Mouse (Mus musculus): ENCODE data around the gene Nlk. TPM values are rescaled to one million over a fixed set of nuclear protein-coding genes. Genes with fewer than 3 reads are reported as not detected.

Nlk gene
- polyA plus RNA-seq, 1 experiment, result 5.0 TPM

- H3K27me3 ChIP-seq (ENCODE audit: control insufficient read depth, insufficient read depth, insufficient read length), result peaks cover 20% of the 10 kb centered on the region
- no peak overlapping the region for H3K4me2 ChIP-seq (ENCODE audit: low read depth)
These were observed 20.5 kb upstream of the Nlk start for GRCm38 (mm10) chr11:78717655-78718054.

GRCm38 (mm10) chr11:78708642-78709041 is 11.5 kb upstream of the Nlk start:
- no peak overlapping the region for H3K4me2 ChIP-seq (ENCODE audit: low read depth)
- H3K79me2 ChIP-seq (ENCODE audit: control insufficient read depth, insufficient read depth), result no peaks in the 10 kb centered on the region
- no peak for TF ChIP-seq MYOD1 (IDR thresholded peaks at IDR 0.05; ENCODE audit: control insufficient read depth in 1 of 3, insufficient read length in 2 of 3, low read depth in 2 of 3)
- TF ChIP-seq E2F4 (IDR thresholded peaks at IDR 0.05; ENCODE audit: insufficient read depth), result no peak
- no peak for TF ChIP-seq POLR2AphosphoS2 (IDR thresholded peaks at IDR 0.05; ENCODE audit: insufficient read length, low read depth)
- TF ChIP-seq TCF3 (IDR thresholded peaks at IDR 0.05; ENCODE audit: insufficient read length, low read depth), result no peak
- no peak for TF ChIP-seq MYOG (IDR thresholded peaks at IDR 0.05; ENCODE audit: control insufficient read depth in 1 of 3, insufficient read depth in 1 of 3, insufficient read length in 2 of 3, low read depth in 2 of 3)
- no peak for TF ChIP-seq CEBPB (IDR thresholded peaks at IDR 0.05; ENCODE audit: insufficient read depth, poor library complexity, severe bottlenecking)
- no peak for TF ChIP-seq USF1 (IDR thresholded peaks at IDR 0.05; ENCODE audit: low read depth)
- no peak for TF ChIP-seq SRF (IDR thresholded peaks at IDR 0.05; ENCODE audit: control insufficient read depth, insufficient read length, low read depth)
- TF ChIP-seq TCF12 (IDR thresholded peaks at IDR 0.05; ENCODE audit: insufficient read depth, poor library complexity, severe bottlenecking), result no peak
- TF ChIP-seq MAX (IDR thresholded peaks at IDR 0.05; ENCODE audit: low read depth), result no peak
- TF ChIP-seq POLR2A (IDR thresholded peaks at IDR 0.05; ENCODE audit: insufficient read length, low read depth), result no peak
- no peak for TF ChIP-seq REST (IDR thresholded peaks at IDR 0.05; ENCODE audit: insufficient read depth, insufficient read length)
- H3K4me3 ChIP-seq, result no peak overlapping the region
- H3K27me3 ChIP-seq (ENCODE audit: control insufficient read depth, insufficient read depth, insufficient read length), result peaks cover 4% of the 10 kb centered on the region
- no peak overlapping the region for H3ac ChIP-seq (ENCODE audit: control insufficient read depth, insufficient read length)
- no peaks in the 10 kb centered on the region for H3K36me3 ChIP-seq (ENCODE audit: control insufficient read depth, insufficient read depth)

More at GRCm38 (mm10) chr11:78717655-78718054, 20.5 kb upstream of the Nlk start:
- no peaks in the 10 kb centered on the region for H3K79me2 ChIP-seq (ENCODE audit: control insufficient read depth, insufficient read depth)
- H3ac ChIP-seq (ENCODE audit: control insufficient read depth, insufficient read length), result no peak overlapping the region
- H3K4me3 ChIP-seq, result no peak overlapping the region
- TF ChIP-seq SRF (IDR thresholded peaks at IDR 0.05; ENCODE audit: control insufficient read depth, insufficient read length, low read depth) (no peak), REST (IDR thresholded peaks at IDR 0.05; ENCODE audit: insufficient read depth, insufficient read length) (no peak), USF1 (IDR thresholded peaks at IDR 0.05; ENCODE audit: low read depth) (no peak), MYOG (IDR thresholded peaks at IDR 0.05; ENCODE audit: control insufficient read depth in 1 of 3, insufficient read depth in 1 of 3, insufficient read length in 2 of 3, low read depth in 2 of 3) (no peak), MAX (IDR thresholded peaks at IDR 0.05; ENCODE audit: low read depth) (no peak), POLR2A (IDR thresholded peaks at IDR 0.05; ENCODE audit: insufficient read length, low read depth) (no peak), TCF3 (IDR thresholded peaks at IDR 0.05; ENCODE audit: insufficient read length, low read depth) (no peak), CEBPB (IDR thresholded peaks at IDR 0.05; ENCODE audit: insufficient read depth, poor library complexity, severe bottlenecking) (no peak), E2F4 (IDR thresholded peaks at IDR 0.05; ENCODE audit: insufficient read depth) (no peak), MYOD1 (IDR thresholded peaks at IDR 0.05; ENCODE audit: control insufficient read depth in 1 of 3, insufficient read length in 2 of 3, low read depth in 2 of 3) (no peak), POLR2AphosphoS2 (IDR thresholded peaks at IDR 0.05; ENCODE audit: insufficient read length, low read depth) (no peak), TCF12 (IDR thresholded peaks at IDR 0.05; ENCODE audit: insufficient read depth, poor library complexity, severe bottlenecking) (no peak)
- no peaks in the 10 kb centered on the region for H3K36me3 ChIP-seq (ENCODE audit: control insufficient read depth, insufficient read depth)

GRCm38 (mm10) chr11:78706026-78706425 is 8.9 kb upstream of the Nlk start:
- no peaks in the 10 kb centered on the region for H3K36me3 ChIP-seq (ENCODE audit: control insufficient read depth, insufficient read depth)
- H3K79me2 ChIP-seq (ENCODE audit: control insufficient read depth, insufficient read depth), result no peaks in the 10 kb centered on the region
- no peak for TF ChIP-seq TCF3 (IDR thresholded peaks at IDR 0.05; ENCODE audit: insufficient read length, low read depth)
- TF ChIP-seq POLR2AphosphoS2 (IDR thresholded peaks at IDR 0.05; ENCODE audit: insufficient read length, low read depth), result no peak
- no peak for TF ChIP-seq REST (IDR thresholded peaks at IDR 0.05; ENCODE audit: insufficient read depth, insufficient read length)
- no peak for TF ChIP-seq SRF (IDR thresholded peaks at IDR 0.05; ENCODE audit: control insufficient read depth, insufficient read length, low read depth)
- no peak for TF ChIP-seq MAX (IDR thresholded peaks at IDR 0.05; ENCODE audit: low read depth)
- TF ChIP-seq TCF12 (IDR thresholded peaks at IDR 0.05; ENCODE audit: insufficient read depth, poor library complexity, severe bottlenecking), result no peak
- no peak for TF ChIP-seq MYOG (IDR thresholded peaks at IDR 0.05; ENCODE audit: control insufficient read depth in 1 of 3, insufficient read depth in 1 of 3, insufficient read length in 2 of 3, low read depth in 2 of 3)
- no peak for TF ChIP-seq POLR2A (IDR thresholded peaks at IDR 0.05; ENCODE audit: insufficient read length, low read depth)
- TF ChIP-seq USF1 (IDR thresholded peaks at IDR 0.05; ENCODE audit: low read depth), result no peak
- H3K4me2 ChIP-seq (ENCODE audit: low read depth), result no peak overlapping the region
- no peak overlapping the region for H3K4me3 ChIP-seq
- H3K27me3 ChIP-seq (ENCODE audit: control insufficient read depth, insufficient read depth, insufficient read length), result no peaks in the 10 kb centered on the region
- no peak overlapping the region for H3ac ChIP-seq (ENCODE audit: control insufficient read depth, insufficient read length)

GRCm38 (mm10) chr11:78703085-78703484 is 5.9 kb upstream of the Nlk start:
- H3ac ChIP-seq (ENCODE audit: control insufficient read depth, insufficient read length), result no peak overlapping the region
- no peak overlapping the region for H3K4me3 ChIP-seq
- TF ChIP-seq CEBPB (IDR thresholded peaks at IDR 0.05; ENCODE audit: insufficient read depth, poor library complexity, severe bottlenecking), result no peak
- no peak for TF ChIP-seq TCF12 (IDR thresholded peaks at IDR 0.05; ENCODE audit: insufficient read depth, poor library complexity, severe bottlenecking)
- no peak for TF ChIP-seq POLR2AphosphoS2 (IDR thresholded peaks at IDR 0.05; ENCODE audit: insufficient read length, low read depth)
- TF ChIP-seq USF1 (IDR thresholded peaks at IDR 0.05; ENCODE audit: low read depth), result peak; percentile 52
- TF ChIP-seq POLR2A (IDR thresholded peaks at IDR 0.05; ENCODE audit: insufficient read length, low read depth), result no peak
- TF ChIP-seq MYOG (IDR thresholded peaks at IDR 0.05; ENCODE audit: control insufficient read depth in 1 of 3, insufficient read depth in 1 of 3, insufficient read length in 2 of 3, low read depth in 2 of 3), result no peak
- no peak for TF ChIP-seq REST (IDR thresholded peaks at IDR 0.05; ENCODE audit: insufficient read depth, insufficient read length)
- no peak for TF ChIP-seq MYOD1 (IDR thresholded peaks at IDR 0.05; ENCODE audit: control insufficient read depth in 1 of 3, insufficient read length in 2 of 3, low read depth in 2 of 3)

More at GRCm38 (mm10) chr11:78703085-78703484, 5.9 kb upstream of the Nlk start:
- no peaks in the 10 kb centered on the region for H3K36me3 ChIP-seq (ENCODE audit: control insufficient read depth, insufficient read depth)
- H3K4me2 ChIP-seq (ENCODE audit: low read depth), result peak overlapping the region; percentile 7
- no peaks in the 10 kb centered on the region for H3K27me3 ChIP-seq (ENCODE audit: control insufficient read depth, insufficient read depth, insufficient read length)
- no peaks in the 10 kb centered on the region for H3K79me2 ChIP-seq (ENCODE audit: control insufficient read depth, insufficient read depth)
